Mouse (Mus musculus) spleen, embryonic (tissue): ENCODE data around the gene Ahnak2.

Experiments
- CTCF ChIA-PET: fragments of 350-600 bp; sonication (Branson Sonifier 250); formaldehyde crosslinking; loops from one replicate; lab custom pipeline; 2022; lab: Charles Lee

Ahnak2 gene

DNA sequence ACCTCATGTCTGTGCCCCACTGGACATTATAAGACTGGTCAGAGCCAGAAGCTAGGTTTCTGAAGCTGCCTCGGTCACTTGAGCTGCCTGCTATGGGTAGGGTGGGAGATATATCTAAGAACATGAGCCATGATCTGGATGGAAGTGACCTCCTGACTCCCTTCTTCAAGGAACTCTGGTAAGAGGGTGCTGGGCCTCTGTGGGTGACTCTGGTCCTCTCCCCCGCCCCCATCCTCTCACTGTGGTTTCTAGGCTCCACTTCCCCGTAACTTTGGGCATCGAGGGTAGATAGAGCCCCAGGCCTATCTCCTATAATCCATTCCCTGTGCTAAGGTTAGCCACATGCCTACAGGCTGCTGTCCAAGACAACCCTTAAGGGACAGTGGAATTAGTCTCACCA lies 41.0 kb downstream of the Ahnak2 start:
- CTCF ChIA-PET, result interaction anchor here (1.1 kb wide), 1 partner anchor 69 kb away, joined by 4 read pairs; no protein-coding TSS in a partner anchor

DNA sequence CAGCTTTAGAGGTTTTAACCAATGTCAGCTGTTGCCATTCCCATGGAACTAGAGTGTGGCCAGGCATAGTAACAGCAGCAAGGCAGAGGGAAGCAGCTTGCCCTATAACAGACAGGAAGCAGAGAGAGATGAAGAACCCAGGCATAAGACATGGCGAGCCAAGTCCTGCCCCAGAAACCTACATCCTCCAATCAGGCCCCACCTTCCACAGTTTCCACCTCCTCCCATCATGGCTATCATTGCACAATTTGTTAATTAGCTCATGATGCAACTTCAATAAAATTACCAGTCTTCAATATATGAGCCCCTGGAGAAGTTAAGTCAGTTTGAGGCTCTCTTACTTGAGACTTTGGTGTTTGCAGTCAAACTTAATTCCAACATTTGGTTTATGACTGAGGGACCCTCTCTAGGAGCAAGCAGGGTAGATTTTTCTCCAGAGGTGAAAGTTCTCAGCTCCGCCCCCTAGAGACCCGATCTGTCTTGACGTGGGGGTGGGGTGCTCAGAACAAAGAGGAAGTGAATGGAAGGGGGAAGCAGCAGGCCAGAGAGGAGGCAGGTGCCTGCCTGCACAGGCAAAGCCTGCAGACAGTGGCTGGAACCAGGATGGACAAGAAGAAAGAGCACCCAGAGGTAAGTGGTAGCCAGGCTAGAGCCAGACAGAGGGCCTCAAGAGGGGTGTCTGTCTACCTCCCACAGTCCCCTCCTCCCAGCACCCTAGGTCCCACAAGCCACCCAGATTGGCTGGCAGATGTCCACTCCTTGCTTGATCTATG lies 42.1 kb downstream of the Ahnak2 start, which contains the start of gene Pld4:
Gene Pld4 (plus strand): TSS at position 502 of the 773 bp plus-strand sequence.
- CTCF ChIA-PET, result no interaction called here

DNA sequence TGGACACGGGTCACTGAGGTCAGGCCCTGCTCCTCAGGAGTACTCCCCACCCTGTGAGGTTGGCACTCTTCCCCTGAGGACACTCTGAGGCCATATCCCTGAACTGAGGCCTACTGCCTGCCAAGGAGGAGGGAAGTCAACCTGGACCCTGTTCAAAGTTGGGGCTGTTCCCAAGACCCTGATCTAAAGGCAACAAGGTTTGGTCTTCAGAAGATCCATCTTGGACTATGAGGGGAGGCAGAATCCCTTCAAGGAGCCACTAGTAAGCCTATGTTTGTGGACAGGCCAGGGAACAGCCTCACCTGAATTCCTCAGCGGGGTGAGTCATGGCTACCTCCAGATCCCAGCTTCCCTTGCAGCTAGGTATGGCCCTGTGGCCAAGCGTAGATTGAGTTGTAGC lies 43.0 kb downstream of the Ahnak2 start:
- CTCF ChIA-PET, result no interaction called here

DNA sequence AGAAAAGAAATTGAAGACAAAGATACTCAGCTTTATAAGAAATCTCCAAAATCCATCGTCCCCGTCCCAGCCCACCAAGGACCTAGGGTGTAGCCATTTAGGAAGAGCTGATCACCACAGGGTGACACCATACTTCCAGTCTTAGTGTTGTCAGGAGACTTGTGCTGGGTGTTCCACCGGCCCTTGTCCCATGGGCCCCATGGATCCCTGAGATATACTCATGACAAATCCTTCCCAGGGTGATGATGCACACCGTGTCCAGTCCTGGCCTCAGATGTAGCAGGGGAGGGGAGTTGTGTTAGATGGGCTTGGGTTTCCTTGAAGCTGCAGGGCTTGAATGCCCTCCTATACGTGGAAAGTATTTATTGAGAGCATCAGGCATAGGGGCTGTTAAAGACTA lies 44.6 kb downstream of the Ahnak2 start:
- CTCF ChIA-PET, result no interaction called here

DNA sequence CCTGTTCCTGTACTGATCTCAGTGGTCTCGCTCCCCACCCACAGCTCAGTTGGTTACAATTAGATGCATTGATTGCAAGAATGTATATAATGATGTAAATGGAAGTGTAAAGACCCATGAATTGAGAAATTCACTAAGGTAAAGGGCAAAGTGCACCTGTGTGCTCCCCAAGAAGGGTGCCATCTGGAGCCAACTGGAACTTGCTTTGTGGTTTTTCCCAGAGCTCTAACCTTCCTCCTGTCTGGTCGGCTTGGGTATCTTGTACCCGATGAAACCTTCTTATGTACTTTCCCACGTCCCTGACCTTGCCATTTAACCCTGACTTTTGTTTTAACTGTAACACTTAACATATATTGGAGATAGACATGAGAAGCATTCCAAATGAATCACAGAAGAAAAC lies 46.6 kb downstream of the Ahnak2 start:
- CTCF ChIA-PET, result no interaction called here

DNA sequence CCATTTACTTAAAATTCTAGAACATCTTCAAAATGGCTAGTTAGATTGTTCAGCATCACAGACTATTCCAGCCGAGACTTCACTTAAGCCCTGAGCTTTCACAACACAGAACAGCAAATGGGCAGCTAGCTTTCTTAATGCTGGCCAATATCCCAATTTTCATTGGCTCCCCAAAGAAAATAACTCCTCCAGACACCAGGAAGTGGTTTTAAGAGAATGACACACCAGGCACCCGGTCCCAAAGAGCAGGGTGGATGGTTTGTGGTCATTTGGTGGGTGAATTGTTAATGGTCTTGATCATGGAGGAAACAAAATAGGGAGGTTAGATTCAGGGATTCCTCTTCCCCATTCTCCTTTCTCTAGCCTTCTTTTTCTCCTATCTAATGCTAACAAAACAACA lies 50.1 kb downstream of the Ahnak2 start:
- CTCF ChIA-PET, result no interaction called here

DNA sequence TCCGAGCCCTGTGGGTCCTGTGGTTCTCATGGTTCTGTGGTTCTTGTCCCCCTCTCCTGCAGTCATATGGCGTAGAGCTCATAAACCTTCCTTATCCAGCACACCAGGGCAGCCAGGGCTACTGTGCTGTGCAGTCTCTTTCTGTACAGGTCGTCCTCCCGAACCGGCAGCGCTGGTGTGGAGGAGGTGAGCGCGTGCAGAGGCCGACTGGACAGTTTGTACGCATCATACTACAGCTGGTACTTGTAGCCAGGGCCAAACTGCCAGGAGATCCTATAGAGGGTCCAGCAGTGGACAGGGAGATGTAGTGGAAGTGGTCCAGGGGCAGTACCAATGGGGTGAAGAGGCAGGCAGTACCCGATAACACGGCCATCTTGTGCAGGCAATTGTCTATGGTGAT lies 51.5 kb downstream of the Ahnak2 start:
- CTCF ChIA-PET, result no interaction called here

DNA sequence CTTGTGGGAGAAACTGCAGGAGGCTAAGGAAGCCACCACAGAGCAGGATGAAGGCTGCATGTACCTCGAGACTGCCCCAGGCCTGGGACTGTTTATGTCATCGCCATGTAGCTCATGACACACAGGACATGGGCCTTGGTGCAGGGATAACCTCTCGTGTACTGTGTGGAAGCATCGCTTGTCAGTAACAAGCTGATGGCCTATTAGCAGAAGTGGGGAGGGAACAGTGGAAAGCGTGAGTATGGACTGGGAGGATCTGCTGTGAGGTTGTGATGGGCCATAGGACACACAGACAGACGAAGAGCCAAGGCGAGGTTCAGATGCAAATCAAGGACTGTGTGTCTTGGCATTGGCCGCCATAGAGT lies 54.9 kb downstream of the Ahnak2 start:
- CTCF ChIA-PET, result interaction anchor here (0.7 to 1.2 kb wide), 4 partner anchors 23 to 60 kb away, joined by 3 to 5 read pairs (median 4); no protein-coding TSS in a partner anchor

DNA sequence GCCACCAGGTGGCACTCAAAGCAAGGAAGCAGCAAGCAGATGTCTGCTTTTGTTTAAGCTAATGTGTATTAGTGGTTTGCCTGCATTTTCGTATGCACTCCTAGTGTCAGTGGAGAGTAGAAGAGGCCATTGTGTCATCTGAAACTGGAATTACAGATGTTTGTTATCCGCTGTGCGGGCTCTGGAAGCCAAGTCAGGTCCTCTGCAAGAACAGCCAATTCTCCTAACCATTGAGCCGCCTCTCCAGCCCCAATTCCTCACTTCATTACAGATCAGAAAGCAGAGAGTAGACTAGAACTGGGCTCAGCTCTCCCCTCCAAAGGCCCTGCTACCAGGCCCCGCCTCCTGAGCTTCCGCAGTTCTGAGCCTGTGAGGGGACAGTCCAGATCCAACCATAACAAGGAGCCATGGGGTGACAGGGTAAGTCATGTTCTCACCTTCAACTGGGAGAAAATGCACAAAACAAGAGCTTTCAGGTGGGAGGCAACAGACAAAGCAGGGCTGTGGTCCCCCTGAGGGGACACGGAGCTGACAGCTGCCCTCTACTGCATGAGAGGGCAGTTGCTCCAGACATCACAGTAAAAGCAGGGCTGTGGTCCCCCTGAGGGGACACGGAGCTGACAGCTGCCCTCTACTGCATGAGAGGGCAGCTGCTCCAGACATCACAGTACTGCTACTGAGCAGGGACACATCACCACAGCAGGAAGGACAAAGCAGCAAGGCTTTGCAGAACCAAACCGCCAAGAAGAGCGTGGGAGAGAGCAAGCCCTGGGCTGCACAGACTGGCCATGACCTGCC lies 55.5 kb downstream of the Ahnak2 start:
- CTCF ChIA-PET, result interaction anchor here (0.7 to 1.2 kb wide), 5 partner anchors 16 to 61 kb away, joined by 3 to 5 read pairs (median 3); no protein-coding TSS in a partner anchor

DNA sequence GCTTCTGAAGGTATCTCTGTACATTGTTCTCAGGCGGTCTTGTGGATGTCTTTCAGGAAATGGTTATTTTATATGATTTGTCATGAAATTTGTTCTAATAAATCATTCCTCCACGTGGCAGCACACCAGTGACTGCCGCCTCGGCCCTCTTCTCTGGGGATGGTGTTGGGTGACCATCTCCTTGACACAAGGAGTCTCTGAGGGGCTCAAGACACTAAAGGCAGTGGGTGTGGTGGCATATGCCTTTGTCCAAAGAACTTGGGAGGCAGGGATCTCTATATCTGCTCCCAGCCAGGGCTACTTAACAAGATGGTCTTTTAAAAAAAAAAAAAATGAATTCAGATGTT lies 56.0 kb downstream of the Ahnak2 start:
- CTCF ChIA-PET, result interaction anchor here (0.6 to 0.9 kb wide), 3 partner anchors 16 to 1662 kb away, joined by 3 to 5 read pairs (median 3); no protein-coding TSS in a partner anchor

DNA sequence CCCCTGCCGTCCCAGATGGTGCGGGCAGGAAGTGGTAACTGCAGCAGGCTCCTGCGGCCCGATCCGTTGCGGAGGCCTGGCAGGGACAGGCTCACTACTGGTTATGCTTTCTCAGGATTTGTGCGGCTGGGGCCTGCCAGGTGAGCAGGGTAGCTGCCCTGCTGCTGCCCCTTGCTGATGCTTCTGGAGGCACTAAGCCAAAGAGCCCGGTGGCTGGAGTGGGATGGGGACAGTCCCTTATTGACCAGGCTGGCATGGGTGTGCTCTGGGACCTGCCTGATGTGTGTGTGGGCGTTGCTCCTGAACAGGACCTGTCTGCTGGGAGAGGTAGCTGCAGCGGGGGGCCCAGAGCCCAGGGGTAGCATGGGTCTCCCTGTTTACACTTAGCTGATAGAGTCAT lies 56.7 kb downstream of the Ahnak2 start:
- CTCF ChIA-PET, result no interaction called here

DNA sequence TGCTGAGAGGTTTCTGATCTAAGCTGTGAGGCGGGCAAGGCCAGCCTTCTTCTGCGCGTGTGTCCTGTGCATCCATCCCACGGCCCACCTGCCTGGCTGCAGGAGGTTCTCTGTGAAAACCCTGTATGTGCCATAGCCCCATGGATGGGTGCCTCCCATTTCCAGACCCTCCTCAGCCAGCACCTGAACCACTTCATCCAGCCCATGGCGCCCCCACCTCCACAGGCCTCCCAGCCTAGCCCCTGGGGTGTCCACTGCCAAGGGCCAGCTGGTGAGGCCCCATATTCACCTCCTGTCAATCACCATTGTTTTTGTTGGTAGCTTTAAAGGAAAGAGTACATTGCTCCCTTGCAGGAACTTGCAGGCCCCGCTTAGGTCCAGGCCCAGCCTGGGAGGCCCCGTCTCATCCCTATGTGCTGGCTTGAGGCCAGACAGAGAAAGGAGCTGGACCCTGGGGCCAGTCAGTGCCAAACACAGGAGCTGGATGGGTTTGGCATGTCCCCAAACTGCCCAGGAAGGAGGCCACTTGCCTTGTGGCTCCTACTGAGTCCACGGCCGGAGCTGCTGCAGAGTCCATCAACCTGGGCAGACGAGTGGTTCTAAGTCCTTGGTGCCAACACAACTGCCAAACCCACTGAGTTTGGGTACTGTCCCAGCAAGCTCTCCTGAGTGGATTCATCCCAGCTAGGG lies 57.4 kb downstream of the Ahnak2 start:
- CTCF ChIA-PET, result no interaction called here

DNA sequence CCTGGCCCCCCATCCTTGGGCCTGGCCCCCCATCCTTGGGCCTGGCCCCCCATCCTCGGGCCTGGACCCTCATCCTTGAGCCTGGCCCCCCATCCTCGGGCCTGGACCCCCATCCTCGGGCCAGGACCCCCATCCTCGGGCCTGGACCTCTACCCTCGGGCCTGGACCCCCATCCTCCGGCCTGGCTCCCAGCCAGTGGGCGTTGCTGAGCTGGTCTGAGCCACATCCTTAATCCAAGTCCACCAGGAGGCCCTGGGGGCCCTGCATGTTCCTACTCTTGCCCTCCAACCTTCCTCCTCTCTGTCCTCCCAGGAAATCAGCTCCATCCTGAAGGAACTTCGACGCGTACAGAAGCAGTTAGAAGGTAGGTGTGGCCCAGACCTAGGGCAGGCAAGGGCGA lies 58.2 kb downstream of the Ahnak2 start:
- CTCF ChIA-PET, result interaction anchor here (0.5 kb wide), 1 partner anchor 20 kb away, joined by 4 read pairs; no protein-coding TSS in a partner anchor

DNA sequence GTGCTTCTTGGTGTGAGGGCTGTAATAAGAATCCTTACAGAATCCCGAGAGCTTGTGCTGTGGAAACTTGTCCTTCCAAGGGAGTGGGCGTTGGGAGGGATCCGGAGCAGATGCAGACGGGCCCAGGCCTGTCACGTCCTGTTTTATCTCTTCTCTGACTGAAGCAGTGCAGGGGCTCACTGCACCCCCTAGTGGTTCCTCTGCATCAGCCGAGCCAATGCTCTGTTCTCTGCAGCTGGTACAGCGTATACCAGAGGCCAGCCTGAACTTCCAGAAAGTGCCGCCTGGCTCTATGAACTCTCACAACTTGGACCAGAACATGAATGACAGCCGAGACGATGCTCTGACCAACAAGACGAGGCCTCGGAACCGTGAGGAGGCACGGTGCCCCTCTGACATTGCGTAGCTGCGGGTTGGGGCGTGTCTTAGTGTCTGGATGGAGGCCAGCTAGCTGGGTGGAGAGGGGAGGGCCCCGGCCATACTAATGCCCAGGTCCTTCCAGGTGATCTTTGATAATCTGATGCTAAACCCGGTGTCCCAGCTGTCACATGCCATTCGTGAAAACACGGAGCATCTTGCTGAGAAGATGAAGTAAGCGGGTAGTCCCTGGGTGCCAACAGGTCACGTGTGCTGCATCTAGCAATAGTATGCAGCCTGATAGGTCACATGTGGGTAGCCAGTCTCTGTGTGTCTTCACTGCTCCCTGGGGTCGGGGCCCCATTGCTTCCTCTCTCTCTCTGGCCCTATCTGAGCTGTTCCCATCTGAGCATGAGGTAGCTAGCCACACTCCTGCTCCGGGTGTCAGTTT lies 59.1 kb downstream of the Ahnak2 start:
- CTCF ChIA-PET, result interaction anchor here (0.5 kb wide), 1 partner anchor 19 kb away, joined by 4 read pairs; no protein-coding TSS in a partner anchor

DNA sequence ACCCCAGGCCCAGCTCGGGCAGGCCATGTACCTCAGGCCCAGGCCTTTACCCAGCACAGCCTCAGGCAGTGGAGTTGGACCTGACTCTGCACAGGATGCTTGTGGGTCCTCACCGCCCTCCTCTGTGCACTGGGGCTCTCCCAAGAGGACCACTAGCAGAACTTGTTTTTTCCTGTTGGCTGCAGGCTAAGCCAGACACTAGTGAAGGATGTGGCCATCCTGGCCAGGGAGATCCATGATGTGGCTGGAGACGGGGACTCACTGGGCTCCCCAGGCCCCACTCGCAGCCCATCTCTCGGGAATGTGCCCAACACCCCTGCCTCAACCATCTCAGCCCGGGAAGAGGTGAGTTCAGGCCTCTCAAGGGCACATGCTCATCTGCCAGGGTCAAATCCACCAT lies 59.7 kb downstream of the Ahnak2 start:
- CTCF ChIA-PET, result no interaction called here

DNA sequence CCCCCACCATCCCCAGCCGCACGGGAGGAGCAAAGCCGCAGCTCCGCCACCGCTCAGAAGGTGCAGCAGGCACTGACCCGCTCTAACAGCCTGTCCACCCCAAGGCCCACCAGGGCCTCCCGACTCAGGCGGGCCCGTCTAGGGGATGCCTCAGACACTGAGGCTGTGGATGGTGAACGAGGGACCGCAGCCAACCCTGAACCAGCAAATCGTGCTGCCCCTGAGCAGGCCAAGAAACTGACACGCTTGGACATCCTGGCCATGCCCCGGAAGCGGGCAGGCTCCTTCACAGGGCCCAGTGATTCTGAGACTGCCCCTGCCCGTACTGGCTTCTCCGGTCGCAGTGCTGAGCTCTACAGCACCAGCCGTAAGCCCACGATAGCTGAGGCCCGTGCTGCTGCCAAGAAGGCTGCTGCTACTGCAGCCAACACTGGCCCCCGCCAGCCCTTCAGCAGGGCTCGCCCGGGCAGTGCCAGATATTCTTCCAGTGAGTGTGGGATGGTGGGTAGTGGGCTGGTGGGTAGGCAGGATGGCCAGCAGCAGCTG lies 63.4 kb downstream of the Ahnak2 start:
- CTCF ChIA-PET, result no interaction called here

DNA sequence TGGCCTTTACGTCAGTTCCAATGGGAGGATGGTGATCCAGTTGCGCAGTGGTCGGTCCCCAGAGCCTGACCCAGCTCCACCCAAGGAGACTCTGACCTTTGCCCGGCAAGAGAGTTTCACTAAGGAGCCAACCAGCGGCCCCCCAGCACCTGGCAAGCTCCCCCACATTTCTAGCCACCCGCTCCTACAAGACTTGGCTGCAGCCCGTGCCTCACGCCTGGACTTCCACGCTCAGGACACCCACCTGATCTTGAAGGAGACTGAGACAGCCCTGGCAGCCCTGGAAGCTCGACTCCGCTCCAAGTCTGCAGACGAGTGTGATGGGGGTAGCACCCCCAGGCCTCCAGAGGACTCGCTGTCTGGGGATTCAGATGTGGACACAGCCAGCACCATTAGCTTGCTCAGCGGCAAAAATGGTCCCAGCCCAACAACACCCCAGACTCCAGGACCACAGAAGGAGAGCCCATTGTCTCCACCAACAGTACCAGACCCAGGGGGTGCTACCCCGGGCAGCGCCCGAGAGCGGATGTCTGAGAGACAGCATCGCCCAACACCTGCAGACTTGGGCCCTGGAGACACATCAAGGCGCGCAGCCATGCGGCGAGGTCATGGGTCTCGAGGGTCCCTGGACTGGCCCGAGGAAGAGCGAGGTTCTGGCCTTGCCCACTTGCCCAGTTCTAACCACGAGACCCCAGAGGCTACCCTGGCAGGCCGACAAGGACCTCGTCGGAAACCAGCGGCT lies 64.0 kb downstream of the Ahnak2 start:
- CTCF ChIA-PET, result interaction anchor here (0.5 kb wide), 1 partner anchor 22 kb away, joined by 6 read pairs; no protein-coding TSS in a partner anchor

DNA sequence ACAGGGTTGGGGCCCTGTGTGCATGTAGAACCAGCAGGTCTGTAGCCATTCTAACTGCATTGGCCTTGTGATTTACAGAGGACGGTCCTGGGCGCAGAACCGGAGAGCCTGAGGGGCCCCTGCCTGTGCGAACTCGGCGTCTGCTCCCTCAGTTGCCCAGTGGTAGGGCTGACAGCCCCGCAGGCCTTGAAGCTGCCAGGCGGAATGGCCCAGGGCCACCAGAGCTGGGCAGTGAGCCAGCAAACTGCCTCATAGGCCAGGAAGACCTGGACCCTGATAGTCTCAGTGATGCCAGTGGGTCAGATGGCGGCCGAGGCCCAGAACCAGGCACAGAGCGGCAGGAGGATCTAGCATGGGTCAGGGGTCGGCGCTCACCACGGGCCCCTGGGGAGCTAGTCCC lies 64.7 kb downstream of the Ahnak2 start:
- CTCF ChIA-PET, result interaction anchor here (0.5 kb wide), 1 partner anchor 22 kb away, joined by 6 read pairs; no protein-coding TSS in a partner anchor

DNA sequence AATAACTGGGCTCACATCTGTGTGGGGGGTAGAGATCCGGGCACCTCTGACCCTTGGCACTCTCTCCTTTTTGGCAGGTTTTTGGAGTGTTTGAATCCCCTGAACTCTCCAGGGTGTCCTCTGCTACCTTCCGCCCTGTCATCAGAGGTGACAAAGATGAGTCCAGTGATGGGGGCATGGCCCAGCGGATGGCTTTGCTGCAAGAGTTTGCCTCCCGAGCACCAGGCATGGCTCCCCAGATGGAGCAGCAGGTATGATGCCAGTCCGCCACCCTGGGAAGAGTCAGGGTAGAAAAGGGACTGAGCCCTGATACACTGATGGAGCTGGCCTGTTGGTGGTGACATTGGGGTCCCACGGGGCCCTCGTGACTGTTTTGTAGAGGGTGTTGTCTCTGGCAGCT lies 65.4 kb downstream of the Ahnak2 start:
- CTCF ChIA-PET, result no interaction called here

DNA sequence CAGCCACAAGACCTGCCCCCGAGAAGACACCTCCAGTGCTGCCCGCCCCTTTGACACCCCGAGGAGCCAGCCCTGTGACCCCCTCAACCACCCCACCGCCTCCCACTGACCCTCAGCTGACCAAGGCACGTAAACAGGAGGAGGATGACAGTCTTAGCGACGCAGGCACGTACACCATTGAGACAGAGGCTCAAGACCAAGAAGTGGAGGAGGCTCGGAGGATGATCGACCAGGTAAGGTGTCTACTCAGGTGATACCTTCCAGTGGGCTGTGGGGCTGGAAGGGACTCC lies 65.9 kb downstream of the Ahnak2 start:
- CTCF ChIA-PET, result no interaction called here
